Mouse (Mus musculus) hindbrain, embryonic 11.5 days (tissue): ENCODE measurements at regions not wholly inside any gene's neighbourhood (a gene's known extent, or its start where the extent isn't known, plus 50 kb on each side); places are given as distances from the start of the nearest gene placed in this dataset.

Experiments
- ATAC-seq: fragments of 200-750 bp; cut with Nextera tagmentation; 2 replicates; pipeline ENCODE4 v1.8.0; 2017; ENCODE audit warnings: mild to moderate bottlenecking, moderate TSS enrichment, moderate library complexity; ENCODE audit not compliant: low FRiP score
- DNase-seq: peaks from one replicate; pipeline ENCODE4 v3.0.0-alpha.2; 2015; ENCODE audit warnings: low spot score
- H3K27ac ChIP-seq: fragments of 300-500 bp; sonication (generic); 2 replicates; pipeline ENCODE4 v1.5.1; 2014; ENCODE audit warnings: mild to moderate bottlenecking, low read depth, low read length
- H3K27me3 ChIP-seq: fragments of 300-500 bp; sonication (generic); 2 replicates; pipeline ENCODE4 v1.6.1; 2014; ENCODE audit warnings: mild to moderate bottlenecking, low read length, moderate library complexity, mixed read lengths; ENCODE audit not compliant: control insufficient read depth, insufficient read depth
- H3K36me3 ChIP-seq: fragments of 300-500 bp; sonication (generic); 2 replicates; pipeline ENCODE4 v1.6.1; 2014; ENCODE audit warnings: mild to moderate bottlenecking, low read length, moderate library complexity, mixed read lengths; ENCODE audit not compliant: control insufficient read depth, insufficient read depth
- H3K4me1 ChIP-seq: fragments of 300-500 bp; sonication (generic); replicated peaks from 2 replicates; pipeline ENCODE4 v1.6.1; 2014; ENCODE audit warnings: low read length, mixed read lengths; ENCODE audit not compliant: control insufficient read depth, insufficient read depth
- H3K4me2 ChIP-seq: fragments of 300-500 bp; sonication (generic); replicated peaks from 2 replicates; pipeline ENCODE4 v1.6.1; 2014; ENCODE audit warnings: mild to moderate bottlenecking, low read depth, low read length
- H3K4me3 ChIP-seq: fragments of 300-500 bp; sonication (generic); 2 replicates; pipeline ENCODE4 v1.5.1; 2014; ENCODE audit warnings: low read depth, low read length
- H3K9ac ChIP-seq: fragments of 300-500 bp; sonication (generic); 2 replicates; pipeline ENCODE4 v1.6.1; 2014; ENCODE audit warnings: low read depth, low read length
- H3K9me3 ChIP-seq: fragments of 300-500 bp; sonication (generic); 2 replicates; pipeline ENCODE4 v1.6.1; 2016; ENCODE audit warnings: low read length; ENCODE audit not compliant: control insufficient read depth
- WGBS: fragments of 180-500 bp; shearing (Covaris S2); extraction: QIAGEN DNeasy Blood & Tissue Kit; methylation state at CpG from one replicate; pipeline ENCODE4 v1.1.7; 2014; 5-methylcytosine and 5-hydroxymethylcytosine counted together

DNA sequence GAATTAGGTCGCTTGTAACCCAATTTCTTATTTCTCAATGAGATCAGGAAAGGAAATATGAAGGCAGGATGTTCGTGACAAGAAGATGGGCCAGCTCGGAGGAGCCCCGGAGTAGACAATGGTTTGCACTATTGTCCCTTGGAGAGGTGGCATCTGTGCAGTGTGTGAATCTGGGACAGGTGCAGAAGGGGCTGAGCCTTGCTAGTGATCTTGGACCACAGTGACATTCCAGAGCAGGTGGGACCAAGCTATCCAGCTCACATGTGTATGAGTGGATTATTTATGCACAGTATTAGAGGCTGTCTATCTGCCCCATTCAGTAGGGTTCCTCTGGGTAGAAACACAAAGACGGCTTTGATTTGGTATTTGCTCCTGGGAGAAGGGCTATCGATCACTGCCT lies 66.0 kb upstream of the Nrp1 start:
- no peak for DNase-seq
- Histone ChIP-seq H3K4me1 (no peaks in the 10 kb centered on the region), H3K4me3 (no peak overlapping the region), H3K27me3 (no peaks in the 10 kb centered on the region; the same call in 1 of the 2 replicates), H3K9ac (no peak overlapping the region), H3K4me2 (no peak overlapping the region), H3K36me3 (no peaks in the 10 kb centered on the region), H3K9me3 (no peaks in the 10 kb centered on the region), H3K27ac (no peak overlapping the region)
- no peak for ATAC-seq
- 85% methylated on average over 6 of the region's 6 CpGs for WGBS

DNA sequence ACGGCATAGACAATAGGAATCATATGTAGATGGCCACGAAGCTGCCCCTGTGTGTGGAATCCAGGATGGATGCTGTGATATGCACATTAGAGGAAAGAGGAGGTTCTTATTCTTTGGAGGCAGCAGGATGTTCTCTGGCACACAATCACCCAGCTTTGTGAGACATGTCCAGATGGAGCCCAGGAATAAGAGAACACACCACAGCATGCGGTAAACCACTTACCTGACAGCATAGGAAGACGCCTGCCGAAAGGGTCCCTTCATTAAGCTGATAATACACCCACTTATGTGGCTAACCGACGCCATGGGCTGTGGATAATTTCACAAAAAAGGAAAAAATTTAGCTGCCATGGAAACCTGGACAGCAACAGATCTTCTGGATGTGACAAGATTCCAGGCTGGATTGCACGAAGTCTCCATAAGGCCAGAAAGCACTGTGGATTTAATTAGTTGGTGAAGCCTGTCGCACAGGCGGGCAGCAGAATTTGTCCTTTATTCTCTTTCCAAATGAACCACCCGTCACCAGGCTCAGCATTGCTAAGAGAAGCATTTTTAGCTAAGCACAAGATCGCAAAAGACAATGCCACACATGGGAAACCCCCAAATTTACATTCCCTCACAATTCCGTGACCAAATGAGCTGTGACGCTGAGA lies 61.5 kb upstream of the Nrp1 start:
- Histone ChIP-seq H3K4me2 (no peak overlapping the region), H3K4me1 (no peaks in the 10 kb centered on the region), H3K27me3 (no peaks in the 10 kb centered on the region; the same call in 1 of the 2 replicates), H3K4me3 (no peak overlapping the region), H3K36me3 (no peaks in the 10 kb centered on the region), H3K27ac (no peak overlapping the region), H3K9ac (no peak overlapping the region), H3K9me3 (no peaks in the 10 kb centered on the region)
- ATAC-seq: no peak
- 77% methylated on average over 14 of the region's 14 CpGs for WGBS
- no peak for DNase-seq

DNA sequence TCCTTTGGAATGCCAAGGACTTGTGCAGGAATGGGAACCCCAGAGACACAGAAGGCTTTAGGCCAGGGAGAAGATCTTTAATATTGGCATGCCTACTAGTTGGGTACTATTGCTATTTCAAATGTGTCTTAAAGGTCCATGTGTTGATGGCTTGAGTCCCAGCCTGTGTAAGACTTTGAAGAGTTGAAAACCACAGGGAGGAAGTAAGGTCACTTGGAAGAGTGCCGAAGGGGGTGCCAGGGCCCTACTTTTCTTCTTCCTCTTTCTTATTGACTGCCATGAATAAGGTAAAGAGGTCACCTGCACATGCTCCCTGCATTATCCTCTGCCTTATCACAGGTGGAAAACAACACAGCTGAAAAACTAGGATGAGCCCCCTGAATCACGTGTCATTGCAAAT lies 56.1 kb upstream of the Nrp1 start:
- 80% methylated on average over 2 of the region's 2 CpGs for WGBS
- H3K27ac ChIP-seq: no peak overlapping the region
- no peak overlapping the region for H3K4me3 ChIP-seq
- H3K9me3 ChIP-seq: no peaks in the 10 kb centered on the region
- no peaks in the 10 kb centered on the region for H3K4me1 ChIP-seq
- no peak overlapping the region for H3K9ac ChIP-seq
- H3K4me2 ChIP-seq: no peak overlapping the region
- no peaks in the 10 kb centered on the region for H3K27me3 ChIP-seq
- H3K36me3 ChIP-seq: no peaks in the 10 kb centered on the region
- ATAC-seq (no peak), DNase-seq (no peak)
